Mouse (Mus musculus): Measurements from ENCODE around the gene Ltbp1.

DNA sequence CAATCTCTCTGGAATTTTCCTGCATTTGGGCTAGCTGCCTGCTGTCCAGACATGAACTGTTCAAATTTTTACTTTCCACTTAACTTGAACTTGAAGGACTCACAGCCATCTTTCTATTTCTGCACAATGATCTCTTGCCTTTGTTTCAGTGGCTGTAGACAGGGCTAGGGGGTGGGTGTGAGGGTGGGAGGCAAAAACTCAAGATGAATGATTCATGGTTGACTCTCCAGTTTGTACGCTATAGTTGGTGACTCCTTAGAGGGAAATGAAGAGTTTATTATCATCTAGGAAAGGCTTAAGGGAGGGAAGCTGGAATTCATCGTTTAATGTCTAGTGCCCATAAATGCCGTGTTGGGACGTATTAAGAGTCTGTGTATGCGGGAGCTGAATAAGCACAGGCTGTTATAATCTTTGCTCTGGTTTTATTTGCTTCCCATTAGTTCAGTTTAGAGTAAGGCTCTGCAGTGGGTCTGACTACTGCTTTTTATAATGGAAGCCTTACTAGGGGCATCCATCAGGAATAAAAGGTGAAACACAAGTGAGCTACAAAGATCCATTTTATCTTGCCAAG, 436.0 kb downstream of the Ltbp1 start:
- TF ChIP-seq CTCF (IDR thresholded peaks at IDR 0.05; ENCODE audit: extremely low read depth, insufficient read depth, low read length) (no peak), POLR2A (IDR thresholded peaks at IDR 0.05; ENCODE audit: extremely low read depth, insufficient read depth, low read length) (no peak)
